Mouse (Mus musculus): ENCODE measurements around the gene Polrmt. TPM values are rescaled to one million over a fixed set of nuclear protein-coding genes. Genes with fewer than 3 reads are reported as not detected.
A peak's percentile ranks its signal among the peaks of the same experiment; 100 is the strongest.

Polrmt gene
- 18.8 and 19.8 TPM in 2 replicates for polyA plus RNA-seq (2012; ENCODE audit: insufficient read depth, insufficient read length, missing spikeins)

DNA sequence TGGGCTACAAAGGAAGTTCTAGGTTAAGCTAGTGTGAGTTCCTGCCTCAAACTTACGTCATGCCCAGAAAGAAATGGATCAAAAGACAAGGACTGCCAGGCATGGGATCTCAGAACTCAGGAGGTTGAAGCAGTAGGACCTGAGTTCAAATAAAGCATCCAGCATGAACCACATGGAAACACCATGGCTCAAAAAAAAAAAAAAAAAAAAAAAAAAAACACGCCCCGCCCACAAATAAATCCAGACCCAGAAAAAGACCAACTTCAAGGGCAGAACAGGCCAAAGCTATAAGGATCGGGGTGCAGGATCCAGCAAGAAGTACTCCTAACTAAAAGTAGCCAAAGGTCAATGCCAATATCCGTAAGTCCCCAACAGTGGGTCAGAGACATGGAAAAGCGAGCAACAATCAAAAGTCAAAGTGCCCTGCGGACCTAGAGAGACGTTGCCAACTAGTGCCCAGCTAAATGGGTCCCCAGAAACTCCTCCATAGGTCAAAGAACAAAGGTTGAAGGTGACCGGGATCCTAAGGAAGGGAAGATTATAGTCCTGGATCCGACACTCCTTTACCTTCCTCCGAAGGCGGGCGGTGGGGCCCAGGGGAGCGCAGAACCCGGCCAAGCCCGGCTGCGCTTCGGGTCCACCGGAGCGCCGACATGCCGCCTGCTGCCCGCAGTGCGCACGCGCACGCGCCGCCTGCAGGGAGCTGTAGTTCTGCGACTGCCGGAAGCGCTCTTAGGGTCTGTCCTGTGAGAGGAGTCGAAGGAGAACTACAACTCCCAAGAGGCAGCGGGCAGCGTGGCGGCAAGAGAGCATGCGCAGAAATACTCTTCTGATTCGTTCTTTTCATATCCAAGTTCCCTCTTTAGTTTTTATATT, at the start of gene Polrmt:
Gene Polrmt (minus strand): TSS at position 684 of the 876 bp plus-strand sequence.
- H3K4me3 ChIP-seq (ENCODE audit: insufficient read depth, low read length): peak within 1 kb of the TSS; percentile 90
- TF ChIP-seq CTCF (IDR thresholded peaks at IDR 0.05; ENCODE audit: low read depth, low read length) (no peak), POLR2A (IDR thresholded peaks at IDR 0.05; ENCODE audit: borderline replicate concordance, low read depth, low read length) (peak; percentile 16; the same call in 1 of the 2 replicates)
- peak within 1 kb of the TSS; percentile 33 for H3K27ac ChIP-seq (ENCODE audit: insufficient read depth, low read depth, low read length)
- peaks cover 12% of the 10 kb centered on the region for H3K4me1 ChIP-seq (ENCODE audit: control insufficient read depth, insufficient read depth, low read length)

DNA sequence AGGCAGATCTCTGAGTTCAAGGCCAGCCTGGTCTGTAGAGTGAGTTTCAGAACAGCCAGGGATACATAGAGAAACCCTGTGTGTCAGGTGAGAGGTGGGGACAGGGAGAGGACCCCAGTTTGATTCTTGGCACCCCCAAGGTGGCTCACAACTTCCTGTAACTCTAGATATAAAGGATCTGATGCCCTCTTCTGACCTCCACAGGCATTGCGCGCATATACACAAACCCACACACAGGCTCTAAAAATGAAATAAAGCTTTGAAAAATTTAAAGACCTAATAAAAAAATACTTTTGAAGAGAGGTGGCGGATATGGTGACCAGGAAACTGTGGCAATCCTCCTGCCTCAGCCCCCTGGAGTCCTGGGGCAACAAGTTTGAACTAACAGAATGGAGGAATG, 49.5 kb upstream of the Polrmt start:
- Histone ChIP-seq H3K4me1 (ENCODE audit: control insufficient read depth, insufficient read depth, low read length) (peaks cover 2% of the 10 kb centered on the region; the same call in 1 of the 2 replicates), H3K4me3 (ENCODE audit: insufficient read depth, low read length) (no peak overlapping the region)
- no peak for TF ChIP-seq POLR2A (IDR thresholded peaks at IDR 0.05; ENCODE audit: borderline replicate concordance, low read depth, low read length)
- TF ChIP-seq CTCF (IDR thresholded peaks at IDR 0.05; ENCODE audit: low read depth, low read length): no peak

DNA sequence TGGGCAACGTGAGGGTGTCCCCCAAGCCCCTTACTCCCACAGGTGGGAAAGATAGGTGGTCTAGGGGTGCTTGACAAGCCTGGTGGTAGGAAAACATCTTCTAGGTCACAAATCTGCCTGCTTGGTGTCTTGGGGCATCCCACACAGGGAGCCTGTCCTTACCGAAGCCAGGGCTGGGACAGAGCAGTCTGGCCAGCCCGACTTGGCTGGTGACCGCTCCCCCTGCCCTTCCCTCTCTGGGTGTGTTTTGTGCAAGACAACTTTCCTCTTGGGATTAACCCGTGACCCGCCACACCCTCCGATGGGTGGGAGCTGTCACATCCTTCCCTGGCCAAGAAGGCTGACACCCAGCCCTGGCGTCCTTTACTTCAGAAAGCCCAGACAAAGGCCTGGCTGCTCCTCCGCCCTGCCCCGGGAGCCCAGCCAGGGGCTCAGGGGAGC, 48.1 kb upstream of the Polrmt start:
- no peak overlapping the region for H3K27ac ChIP-seq (ENCODE audit: insufficient read depth, low read depth, low read length)
- TF ChIP-seq POLR2A (IDR thresholded peaks at IDR 0.05; ENCODE audit: borderline replicate concordance, low read depth, low read length): no peak
- TF ChIP-seq CTCF (IDR thresholded peaks at IDR 0.05; ENCODE audit: low read depth, low read length): no peak
- peaks cover 2% of the 10 kb centered on the region; the same call in 1 of the 2 replicates for H3K4me1 ChIP-seq (ENCODE audit: control insufficient read depth, insufficient read depth, low read length)
- H3K4me3 ChIP-seq (ENCODE audit: insufficient read depth, low read length): no peak overlapping the region

More for the DNA sequence above, 49.5 kb upstream of the Polrmt start:
- no peak overlapping the region for H3K27ac ChIP-seq (ENCODE audit: insufficient read depth, low read depth, low read length)

DNA sequence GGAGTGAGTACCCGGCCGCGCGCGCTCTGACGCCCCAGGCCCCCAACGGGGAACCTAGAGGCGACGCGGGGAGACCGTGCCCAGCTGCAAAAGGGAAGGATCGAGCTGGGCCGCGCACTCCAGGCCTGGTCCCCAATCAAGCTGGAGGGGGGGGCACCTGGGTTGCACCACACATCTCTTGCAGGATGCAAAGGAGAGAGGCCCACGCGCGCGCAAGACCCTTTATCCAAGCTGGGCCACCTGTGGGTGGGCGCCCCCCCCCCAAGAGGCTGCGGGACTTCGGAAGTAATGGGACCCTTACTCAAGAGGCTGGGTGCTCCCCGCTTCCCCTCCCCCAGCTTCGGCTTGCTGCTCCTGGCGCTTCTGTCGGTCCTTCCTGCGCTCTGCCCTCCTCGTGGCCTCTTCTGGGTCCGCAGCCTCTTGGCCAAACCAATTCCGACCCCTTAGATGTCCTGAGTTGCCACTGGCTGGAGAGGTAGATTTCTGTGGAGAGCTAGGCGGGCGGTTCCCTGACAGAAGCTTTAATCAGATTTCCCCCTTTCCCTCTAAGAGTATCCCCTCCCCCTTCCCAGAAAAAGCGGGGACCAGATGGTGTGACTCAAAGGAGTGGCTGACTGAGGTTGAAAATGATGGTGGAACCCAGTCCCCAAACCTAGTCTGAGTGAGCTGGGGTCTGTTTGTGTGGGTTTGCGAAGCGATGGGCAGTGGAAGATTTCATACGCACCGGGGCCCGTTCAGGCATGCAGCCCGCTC, 47.5 kb upstream of the Polrmt start:
- no peak for TF ChIP-seq POLR2A (IDR thresholded peaks at IDR 0.05; ENCODE audit: borderline replicate concordance, low read depth, low read length)
- TF ChIP-seq CTCF (IDR thresholded peaks at IDR 0.05; ENCODE audit: low read depth, low read length): no peak
- peaks cover 2% of the 10 kb centered on the region; the same call in 1 of the 2 replicates for H3K4me1 ChIP-seq (ENCODE audit: control insufficient read depth, insufficient read depth, low read length)
- peak overlapping the region; percentile 66 for H3K4me3 ChIP-seq (ENCODE audit: insufficient read depth, low read length)
- H3K27ac ChIP-seq (ENCODE audit: insufficient read depth, low read depth, low read length): no peak overlapping the region

DNA sequence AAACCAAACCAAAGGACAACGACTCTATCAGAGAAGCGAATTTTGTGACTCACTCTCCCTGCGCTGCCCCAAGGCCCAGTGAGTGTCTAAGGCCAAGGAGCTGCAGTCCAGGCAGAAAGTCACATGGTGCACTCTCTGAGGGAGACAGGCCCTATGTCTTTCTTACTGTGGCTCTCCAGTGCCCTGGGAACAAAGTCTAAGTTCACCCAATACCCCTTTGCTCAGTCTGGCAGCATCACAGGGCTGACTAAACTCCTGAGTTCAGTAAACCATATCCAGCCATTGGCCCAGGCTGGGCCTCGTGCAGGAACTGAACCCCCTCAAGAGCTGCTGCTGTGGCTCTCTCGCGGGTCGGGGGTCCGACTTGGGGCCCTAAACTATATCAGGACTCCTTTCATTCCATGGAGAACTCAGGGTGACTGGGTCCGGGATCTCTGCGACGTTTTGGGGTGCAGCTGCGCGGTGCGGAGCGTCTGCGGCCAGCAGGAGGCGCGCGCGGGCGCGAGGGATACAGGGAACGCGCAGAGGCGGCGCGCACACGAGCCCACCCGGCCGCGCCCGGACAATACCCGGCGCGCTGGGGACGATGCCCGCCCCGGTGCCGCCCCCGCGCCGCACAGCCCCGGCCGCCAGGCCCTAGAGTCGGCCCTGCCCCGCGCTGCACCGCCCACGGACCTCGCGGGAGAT, 46.8 kb upstream of the Polrmt start, which contains the start of gene Palm:
Gene Palm (plus strand): TSS at position 522 of the 687 bp plus-strand sequence.
- TF ChIP-seq CTCF (IDR thresholded peaks at IDR 0.05; ENCODE audit: low read depth, low read length): peak; percentile 64
- TF ChIP-seq POLR2A (IDR thresholded peaks at IDR 0.05; ENCODE audit: borderline replicate concordance, low read depth, low read length): no peak
- Histone ChIP-seq H3K4me1 (ENCODE audit: control insufficient read depth, insufficient read depth, low read length) (no peaks in the 10 kb centered on the region), H3K27ac (ENCODE audit: insufficient read depth, low read depth, low read length) (no peak within 1 kb of the TSS), H3K4me3 (ENCODE audit: insufficient read depth, low read length) (peak within 1 kb of the TSS; percentile 66)

DNA sequence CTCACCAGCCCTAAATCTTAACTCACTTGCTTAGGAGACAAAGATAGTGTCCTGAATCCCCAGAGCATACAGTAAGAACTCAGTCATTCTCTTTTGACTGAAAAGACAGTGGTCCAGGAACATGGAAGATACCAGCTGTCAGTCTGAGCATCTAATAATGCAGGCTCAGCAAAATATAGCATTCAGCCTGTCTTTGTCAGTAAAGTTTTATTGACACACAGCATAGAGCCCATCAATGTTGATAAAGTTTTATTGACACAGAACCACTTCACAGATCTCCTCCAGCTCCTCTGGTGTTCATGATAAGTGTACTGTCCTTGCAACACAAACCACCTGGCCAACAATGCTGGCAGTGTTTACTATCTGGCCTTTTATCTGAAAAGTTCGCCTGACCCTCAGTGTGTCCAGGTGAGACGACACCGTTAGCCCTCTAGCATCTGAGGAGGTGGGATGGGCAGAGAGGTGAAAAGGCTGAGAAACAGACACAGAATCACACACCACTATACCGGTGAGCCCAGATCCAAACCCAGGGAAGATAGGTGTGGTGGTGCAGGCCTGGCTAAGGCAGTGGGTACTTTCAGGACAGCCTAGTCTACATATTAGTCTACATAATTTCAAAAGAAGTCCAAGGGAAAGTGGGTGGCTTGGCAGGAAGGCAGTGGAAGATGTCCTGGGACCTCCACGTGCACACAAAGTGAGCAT, 46.1 kb upstream of the Polrmt start:
- Histone ChIP-seq H3K4me1 (ENCODE audit: control insufficient read depth, insufficient read depth, low read length) (no peaks in the 10 kb centered on the region), H3K27ac (ENCODE audit: insufficient read depth, low read depth, low read length) (no peak overlapping the region), H3K4me3 (ENCODE audit: insufficient read depth, low read length) (no peak overlapping the region)
- no peak for TF ChIP-seq CTCF (IDR thresholded peaks at IDR 0.05; ENCODE audit: low read depth, low read length)
- TF ChIP-seq POLR2A (IDR thresholded peaks at IDR 0.05; ENCODE audit: borderline replicate concordance, low read depth, low read length): no peak

DNA sequence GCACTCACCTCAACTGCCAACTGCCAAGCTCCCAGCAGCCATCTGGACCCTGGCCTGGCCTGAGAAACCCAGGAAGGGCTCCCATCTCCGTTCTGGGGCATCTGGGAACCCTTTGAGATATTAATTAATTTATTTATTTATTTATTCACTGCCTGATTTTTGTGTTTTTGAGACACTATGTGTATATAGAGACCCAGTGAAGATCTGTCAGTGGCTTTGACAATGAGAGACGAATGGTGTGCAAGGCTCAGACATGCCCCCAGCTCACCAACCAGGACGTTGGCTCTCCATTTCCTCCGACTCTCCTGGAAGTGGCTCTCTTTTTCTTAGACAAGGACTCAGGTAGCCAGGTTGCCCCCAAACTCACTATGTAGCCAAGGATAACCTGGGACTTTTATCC, 44.5 kb upstream of the Polrmt start, which contains the start of gene Prss57:
Gene Prss57 (minus strand): TSS at position 101 of the 400 bp plus-strand sequence.
- H3K4me1 ChIP-seq (ENCODE audit: control insufficient read depth, insufficient read depth, low read length): no peaks in the 10 kb centered on the region
- TF ChIP-seq POLR2A (IDR thresholded peaks at IDR 0.05; ENCODE audit: borderline replicate concordance, low read depth, low read length): no peak
- TF ChIP-seq CTCF (IDR thresholded peaks at IDR 0.05; ENCODE audit: low read depth, low read length): no peak

DNA sequence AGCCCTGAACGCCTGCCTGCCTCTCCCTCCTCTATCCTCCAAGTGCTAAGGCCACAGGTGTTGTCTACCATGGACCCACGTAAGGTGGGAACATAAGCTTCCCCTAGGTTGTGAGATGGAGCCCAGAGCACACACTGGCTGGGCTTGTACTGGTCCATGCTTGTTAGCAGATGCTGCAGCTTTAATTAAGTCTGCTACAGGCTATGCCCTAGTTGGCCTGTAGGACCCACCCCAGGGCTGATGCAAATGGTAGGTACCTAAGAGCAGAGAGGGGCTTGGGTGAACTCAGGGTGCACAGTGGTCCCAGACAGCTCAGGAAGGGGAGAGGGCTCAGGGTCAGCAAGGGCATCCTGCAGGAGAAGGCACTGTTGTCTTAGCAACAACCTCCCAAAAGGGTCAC, 43.2 kb upstream of the Polrmt start:
- no peak for TF ChIP-seq CTCF (IDR thresholded peaks at IDR 0.05; ENCODE audit: low read depth, low read length)
- no peak for TF ChIP-seq POLR2A (IDR thresholded peaks at IDR 0.05; ENCODE audit: borderline replicate concordance, low read depth, low read length)
- Histone ChIP-seq H3K4me1 (ENCODE audit: control insufficient read depth, insufficient read depth, low read length) (no peaks in the 10 kb centered on the region), H3K27ac (ENCODE audit: insufficient read depth, low read depth, low read length) (no peak overlapping the region), H3K4me3 (ENCODE audit: insufficient read depth, low read length) (no peak overlapping the region)

More for the DNA sequence above, 44.5 kb upstream of the Polrmt start, which contains the start of gene Prss57:
- Histone ChIP-seq H3K27ac (ENCODE audit: insufficient read depth, low read depth, low read length) (no peak within 1 kb of the TSS), H3K4me3 (ENCODE audit: insufficient read depth, low read length) (no peak within 1 kb of the TSS)

Measured in bone marrow macrophage, adult 2 months (primary cell).